Mouse (Mus musculus): ENCODE measurements around the gene Nol7. TPM values are rescaled to one million over a fixed set of nuclear protein-coding genes. Genes with fewer than 3 reads are reported as not detected.
A peak's percentile ranks its signal among the peaks of the same experiment; 100 is the strongest.

Gene Nol7
- polyA plus RNA-seq, 1 experiment from 2014 or later = 187 TPM

DNA sequence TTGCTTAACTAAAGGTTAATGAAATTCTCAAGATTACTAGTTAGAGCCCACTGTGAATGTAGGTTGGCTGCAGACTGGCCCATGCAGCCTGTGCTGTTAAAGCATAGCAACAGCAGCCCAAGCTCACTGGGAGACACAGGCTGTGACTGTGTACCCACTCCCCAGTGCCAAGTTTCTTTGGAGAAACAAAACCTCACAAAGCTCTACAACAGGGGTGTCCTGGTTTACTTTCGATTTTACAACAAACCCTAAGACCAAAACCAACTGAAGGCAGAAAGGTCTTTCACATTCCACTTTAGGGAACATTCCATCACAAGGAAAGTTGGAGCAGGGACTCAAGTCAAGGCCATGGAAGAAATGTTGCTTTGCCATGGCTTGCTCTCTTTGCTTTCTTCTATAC lies 44.4 kb downstream of the Nol7 start:
- H3K27ac ChIP-seq = no peak overlapping the region
- H3K4me1 ChIP-seq (replicated peaks) = peaks cover 11% of the 10 kb centered on the region
- no peaks in the 10 kb centered on the region for H3K36me3 ChIP-seq
- H3K9me3 ChIP-seq = no peaks in the 10 kb centered on the region
- ATAC-seq (ENCODE audit: low FRiP score) = no peak
- no peak overlapping the region for H3K4me2 ChIP-seq
- no peak overlapping the region for H3K9ac ChIP-seq
- no peaks in the 10 kb centered on the region for H3K27me3 ChIP-seq
- WGBS = 85% methylated on average over 1 of the region's 1 CpGs
- H3K4me3 ChIP-seq = no peak overlapping the region

DNA sequence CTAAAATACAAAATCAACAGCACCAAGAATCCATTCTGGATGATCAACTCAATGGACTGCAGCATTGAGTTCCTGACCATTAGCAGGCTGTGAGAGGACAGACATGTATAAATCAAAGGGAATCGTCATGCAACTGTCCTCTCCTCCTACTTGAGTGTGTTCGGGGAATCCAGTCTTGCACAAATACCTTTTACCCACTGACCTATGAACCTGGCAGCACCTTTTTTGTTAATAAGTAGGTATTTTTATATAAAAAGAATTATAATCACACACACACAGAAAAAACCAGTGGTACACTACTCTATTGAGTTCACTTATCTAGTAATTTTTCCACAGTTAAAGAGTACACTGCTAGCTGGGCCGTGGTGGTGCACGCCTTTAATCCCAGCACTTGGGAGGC lies 45.5 kb downstream of the Nol7 start:
- Histone ChIP-seq H3K9ac (no peak overlapping the region), H3K4me1 (replicated peaks) (peaks cover 13% of the 10 kb centered on the region), H3K9me3 (no peaks in the 10 kb centered on the region), H3K27me3 (no peaks in the 10 kb centered on the region), H3K27ac (no peak overlapping the region), H3K4me3 (no peak overlapping the region), H3K36me3 (no peaks in the 10 kb centered on the region), H3K4me2 (no peak overlapping the region)
- WGBS = 94% methylated on average over 4 of the region's 4 CpGs
- no peak for ATAC-seq (ENCODE audit: low FRiP score)

DNA sequence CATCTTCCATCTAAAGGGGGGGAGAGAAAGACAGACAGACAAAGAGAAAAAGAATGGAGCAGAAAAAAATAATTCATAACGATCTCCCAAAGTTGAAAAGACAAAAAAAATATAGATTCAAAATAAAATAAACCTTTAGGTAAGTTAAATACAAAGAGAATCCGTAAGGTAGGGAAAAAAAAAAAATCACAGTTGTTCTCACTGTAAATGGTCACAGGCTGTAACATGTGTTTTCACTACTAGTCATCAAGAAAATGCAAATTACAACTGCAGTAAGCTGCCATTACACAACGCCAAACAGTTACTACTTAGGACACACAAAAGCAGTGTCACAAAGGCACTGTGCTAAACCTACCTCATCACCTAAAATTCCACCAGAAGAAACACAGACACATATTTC lies 46.5 kb downstream of the Nol7 start:
- H3K27ac ChIP-seq = no peak overlapping the region
- no peaks in the 10 kb centered on the region for H3K27me3 ChIP-seq
- H3K4me3 ChIP-seq = no peak overlapping the region
- no peak overlapping the region for H3K9ac ChIP-seq
- ATAC-seq (ENCODE audit: low FRiP score) = no peak
- peaks cover 13% of the 10 kb centered on the region for H3K4me1 ChIP-seq (replicated peaks)
- 90% methylated on average over 3 of the region's 3 CpGs for WGBS
- H3K4me2 ChIP-seq = no peak overlapping the region
- no peaks in the 10 kb centered on the region for H3K36me3 ChIP-seq
- H3K9me3 ChIP-seq = no peaks in the 10 kb centered on the region

DNA sequence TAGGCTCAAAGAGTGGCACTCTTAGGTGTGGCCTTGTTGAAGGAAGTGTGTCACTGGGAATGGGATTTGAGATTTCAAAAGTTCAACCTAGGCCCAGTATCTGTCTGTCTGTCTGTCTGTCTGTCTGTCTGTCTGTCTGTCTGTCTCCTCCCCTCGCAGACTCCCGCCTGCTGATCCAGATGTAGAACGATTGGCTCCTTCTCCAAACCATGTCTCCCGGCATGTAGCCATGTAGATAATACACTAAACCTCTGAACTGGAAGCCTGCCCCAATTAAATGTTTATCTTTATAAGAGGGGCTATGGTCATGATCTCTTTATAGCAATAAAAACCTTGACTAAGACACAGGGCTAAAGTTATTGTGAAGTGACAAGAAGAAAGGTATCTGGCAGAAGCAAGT lies 47.6 kb downstream of the Nol7 start:
- no peak for ATAC-seq (ENCODE audit: low FRiP score)
- 91% methylated on average over 4 of the region's 4 CpGs for WGBS
- no peak overlapping the region for H3K4me2 ChIP-seq
- no peaks in the 10 kb centered on the region for H3K9me3 ChIP-seq
- H3K27me3 ChIP-seq = no peaks in the 10 kb centered on the region
- H3K36me3 ChIP-seq = no peaks in the 10 kb centered on the region
- H3K4me1 ChIP-seq (replicated peaks) = peaks cover 13% of the 10 kb centered on the region
- H3K4me3 ChIP-seq = no peak overlapping the region
- no peak overlapping the region for H3K27ac ChIP-seq
- H3K9ac ChIP-seq = no peak overlapping the region

DNA sequence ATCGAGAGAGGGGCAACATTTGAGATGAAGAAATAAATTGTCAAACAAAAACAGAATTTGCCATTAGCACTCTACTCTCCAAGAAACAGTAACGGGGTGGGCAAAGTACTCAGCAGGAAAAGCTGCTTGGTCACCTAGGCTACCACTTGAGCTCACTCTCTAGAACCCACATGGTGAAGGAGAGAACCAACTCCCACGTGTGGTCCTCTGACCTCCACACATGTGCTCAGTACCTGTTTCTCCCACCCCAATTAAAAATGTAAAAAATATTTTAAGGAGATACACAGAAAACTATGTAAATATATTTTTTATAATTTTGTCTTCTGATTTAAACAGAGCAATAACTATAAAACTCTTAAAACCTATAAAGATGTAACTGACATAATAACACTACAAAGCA lies 49.5 kb downstream of the Nol7 start:
- H3K4me2 ChIP-seq = no peak overlapping the region
- 89% methylated on average over 3 of the region's 3 CpGs for WGBS
- no peak for ATAC-seq (ENCODE audit: low FRiP score)

DNA sequence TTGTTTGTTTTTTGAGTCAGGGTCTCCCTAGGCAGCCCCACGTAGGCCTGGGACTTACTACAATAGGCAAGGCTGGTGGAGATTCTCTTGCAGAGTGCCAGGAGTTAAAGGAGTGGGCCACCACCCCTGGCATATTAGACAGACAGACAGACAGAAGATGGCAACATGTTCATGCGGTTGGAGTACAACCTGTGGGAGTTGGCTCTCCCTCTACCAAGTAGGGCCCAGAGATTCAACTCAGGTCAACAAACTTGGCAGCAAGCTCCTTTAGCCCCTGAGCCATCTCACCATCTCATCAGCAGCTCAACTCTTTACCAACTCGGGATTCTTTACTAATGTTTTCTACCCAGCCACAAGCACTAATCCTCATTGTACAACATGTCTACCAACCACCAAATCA lies 52.5 kb downstream of the Nol7 start:
- Histone ChIP-seq H3K4me3 (no peak overlapping the region), H3K4me1 (replicated peaks) (peaks cover 27% of the 10 kb centered on the region), H3K36me3 (no peaks in the 10 kb centered on the region), H3K27ac (no peak overlapping the region), H3K27me3 (no peaks in the 10 kb centered on the region), H3K9ac (no peak overlapping the region), H3K9me3 (no peaks in the 10 kb centered on the region), H3K4me2 (no peak overlapping the region)
- no peak for ATAC-seq (ENCODE audit: low FRiP score)
- 88% methylated on average over 3 of the region's 3 CpGs for WGBS

More for the DNA sequence above, 49.5 kb downstream of the Nol7 start:
- H3K36me3 ChIP-seq = no peaks in the 10 kb centered on the region
- H3K4me1 ChIP-seq (replicated peaks) = peaks cover 14% of the 10 kb centered on the region
- no peak overlapping the region for H3K4me3 ChIP-seq
- no peaks in the 10 kb centered on the region for H3K9me3 ChIP-seq
- H3K9ac ChIP-seq = no peak overlapping the region
- H3K27ac ChIP-seq = no peak overlapping the region
- no peaks in the 10 kb centered on the region for H3K27me3 ChIP-seq

DNA sequence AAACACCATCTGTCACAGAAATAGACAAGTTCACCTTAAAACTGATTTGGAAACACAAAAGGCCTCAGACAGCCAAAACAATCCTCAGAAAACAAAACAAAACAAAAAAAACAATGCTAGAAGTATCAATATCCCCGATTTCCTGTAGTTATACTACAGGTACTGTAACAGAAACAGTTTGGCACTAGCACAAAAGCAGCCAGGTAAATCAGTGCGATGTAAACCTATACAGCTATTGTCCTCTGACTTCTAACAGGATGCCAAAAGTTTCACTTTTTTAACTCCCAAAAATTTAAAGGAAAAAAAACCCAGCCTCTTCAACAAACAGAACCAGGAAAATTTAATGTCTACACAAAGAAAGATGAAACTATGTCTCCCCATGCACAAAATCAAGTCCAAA lies 54.0 kb downstream of the Nol7 start:
- Histone ChIP-seq H3K9ac (no peak overlapping the region), H3K36me3 (no peaks in the 10 kb centered on the region), H3K4me1 (replicated peaks) (peaks cover 22% of the 10 kb centered on the region), H3K4me2 (no peak overlapping the region), H3K4me3 (no peak overlapping the region), H3K27ac (no peak overlapping the region), H3K27me3 (no peaks in the 10 kb centered on the region), H3K9me3 (no peaks in the 10 kb centered on the region)
- ATAC-seq (ENCODE audit: low FRiP score) = no peak
- 93% methylated on average over 2 of the region's 2 CpGs for WGBS

DNA sequence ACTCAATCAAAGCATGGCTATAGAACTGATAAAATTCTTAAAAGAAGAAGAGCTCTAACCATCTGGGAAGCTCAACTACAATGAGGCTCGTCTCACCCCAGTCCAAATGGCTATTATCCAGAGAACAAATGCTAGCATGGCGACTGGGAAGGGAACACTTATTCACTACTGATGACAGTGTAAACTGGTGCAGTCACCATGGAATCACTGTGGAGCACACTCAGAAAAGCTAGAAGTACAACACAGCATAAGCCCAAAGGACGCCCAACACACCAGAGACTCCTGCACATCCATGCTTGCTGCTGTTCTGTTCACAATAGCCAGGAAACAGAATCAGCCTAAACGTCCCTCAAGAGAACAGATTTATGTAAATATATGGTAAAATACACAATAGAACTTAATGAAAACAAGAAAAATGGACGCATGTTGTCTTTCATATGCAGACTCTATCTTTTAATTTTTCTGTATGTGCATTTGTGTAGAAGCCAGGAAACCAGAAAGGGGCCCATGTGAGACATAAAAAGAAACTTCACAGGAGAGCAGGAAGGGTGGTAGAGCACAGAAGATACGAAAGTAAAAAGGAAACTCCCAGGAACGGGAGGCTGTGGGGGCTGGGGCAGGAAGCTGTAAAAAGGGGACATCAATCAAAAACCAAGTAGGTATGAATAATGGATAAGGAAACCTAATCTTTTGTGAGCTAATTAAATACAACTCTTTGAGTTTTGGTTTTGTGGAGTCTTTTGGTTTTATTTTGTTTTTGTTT lies 54.8 kb downstream of the Nol7 start:
- ATAC-seq (ENCODE audit: low FRiP score) = no peak
- Histone ChIP-seq H3K4me3 (no peak overlapping the region), H3K27ac (peak overlapping the region; percentile 14; the same call in 1 of the 2 replicates), H3K4me2 (no peak overlapping the region), H3K9me3 (no peaks in the 10 kb centered on the region), H3K27me3 (no peaks in the 10 kb centered on the region), H3K9ac (no peak overlapping the region), H3K4me1 (replicated peaks) (peaks cover 16% of the 10 kb centered on the region), H3K36me3 (no peaks in the 10 kb centered on the region)
- 21% methylated on average over 7 of the region's 7 CpGs for whole genome bisulfite sequencing

DNA sequence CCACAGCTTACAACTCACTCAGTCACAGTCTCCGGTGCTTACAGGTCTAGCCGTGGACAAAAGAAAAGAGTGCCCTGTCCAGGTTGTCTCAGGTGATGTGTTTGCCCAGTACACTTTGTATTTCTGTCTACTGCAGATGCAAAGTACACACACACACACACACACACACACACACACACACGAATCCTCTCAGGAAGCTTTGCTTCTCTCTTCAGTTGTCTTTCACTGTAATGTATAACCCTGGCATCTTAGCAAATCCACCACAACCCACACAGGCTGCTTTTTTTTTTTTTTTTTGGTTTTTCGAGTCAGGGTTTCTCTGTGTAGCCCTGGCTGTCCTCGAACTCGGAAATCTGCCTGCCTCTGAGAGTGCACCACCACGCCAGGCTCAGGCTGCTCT lies 56.2 kb downstream of the Nol7 start:
- ATAC-seq (ENCODE audit: low FRiP score) = no peak
- Histone ChIP-seq H3K27me3 (no peaks in the 10 kb centered on the region), H3K9me3 (no peaks in the 10 kb centered on the region), H3K27ac (peak overlapping the region; percentile 18; the same call in 1 of the 2 replicates), H3K4me1 (replicated peaks) (peaks cover 16% of the 10 kb centered on the region), H3K4me2 (no peak overlapping the region), H3K4me3 (no peak overlapping the region), H3K36me3 (no peaks in the 10 kb centered on the region), H3K9ac (no peak overlapping the region)
- 88% methylated on average over 7 of the region's 7 CpGs for WGBS

Other genes starting within 250 kb of the Nol7 start
- 85.2 and 85.7 TPM in 2 replicates for gene Tbc1d7, start 226.9 kb upstream of the Nol7 start, polyA plus RNA-seq (2015; fragmentation: Nextera tagmentation; extraction: Ambion mirVana)
- 2.0 and 2.2 TPM in 2 replicates for gene Gfod1, start 94.2 kb upstream of the Nol7 start, polyA plus RNA-seq (2015; fragmentation: Nextera tagmentation; extraction: Ambion mirVana)
- 38.6 and 38.9 TPM in 2 replicates for gene Sirt5, start 32.9 kb upstream of the Nol7 start, polyA plus RNA-seq (2015; fragmentation: Nextera tagmentation; extraction: Ambion mirVana)
- 10.4 and 12.9 TPM in 2 replicates for gene Ranbp9, start 82.9 kb downstream of the Nol7 start, polyA plus RNA-seq (2015; fragmentation: Nextera tagmentation; extraction: Ambion mirVana)
- 7.9 and 8.4 TPM in 2 replicates for gene Mcur1, start 161.8 kb downstream of the Nol7 start, polyA plus RNA-seq (2015; fragmentation: Nextera tagmentation; extraction: Ambion mirVana)
- gene Rnf182, start 217.3 kb downstream of the Nol7 start, polyA plus RNA-seq (2015; fragmentation: Nextera tagmentation; extraction: Ambion mirVana) = 34.0 and 36.1 TPM in 2 replicates

Data from hindbrain, embryonic 13.5 days (tissue).